Mouse (Mus musculus): ENCODE results near the gene Cdh1.

DNA sequence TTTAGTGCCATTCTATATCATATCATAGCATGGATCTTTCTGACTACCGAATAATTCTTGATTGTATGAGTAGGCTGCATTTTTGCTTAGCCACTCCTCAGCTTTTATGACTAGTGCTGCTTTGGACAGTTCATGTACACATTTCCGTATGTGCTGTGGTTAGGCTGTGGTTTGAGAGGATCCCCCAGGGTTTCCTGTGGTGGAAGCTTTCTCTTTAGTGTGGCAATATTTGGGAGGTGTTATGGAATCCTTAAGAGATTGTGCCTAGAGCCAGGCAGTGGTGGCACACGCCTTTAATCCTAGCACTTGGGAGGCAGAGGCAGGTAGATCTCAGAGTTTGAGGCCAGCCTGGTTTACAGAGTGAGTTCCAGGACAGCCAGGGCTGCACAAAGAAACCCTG, 98.2 kb downstream of the Cdh1 start:
- TF ChIP-seq EP300 (IDR thresholded peaks at IDR 0.05; ENCODE audit: insufficient read depth, low read depth, low read length) (no peak), POLR2A (IDR thresholded peaks at IDR 0.05; ENCODE audit: insufficient read depth, low read depth, low read length) (no peak), CTCF (IDR thresholded peaks at IDR 0.05) (no peak)
